Mouse (Mus musculus) thymus, adult 18-20 months (tissue): ENCODE results near the gene Kcmf1.
A peak's percentile ranks its signal among the peaks of the same experiment; 100 is the strongest.
"Not testable (repeated sequence)": the region's sequence is repeated elsewhere in the genome, so short reads cannot be mapped to it uniquely, and the experiment has no call there.

Source experiments
- DNase-seq, 2 experiments: peaks; one replicate each; pipeline ENCODE4 v3.0.0; 2022; ENCODE audit warnings: mixed read lengths in 2 of 2

Gene Kcmf1

DNA sequence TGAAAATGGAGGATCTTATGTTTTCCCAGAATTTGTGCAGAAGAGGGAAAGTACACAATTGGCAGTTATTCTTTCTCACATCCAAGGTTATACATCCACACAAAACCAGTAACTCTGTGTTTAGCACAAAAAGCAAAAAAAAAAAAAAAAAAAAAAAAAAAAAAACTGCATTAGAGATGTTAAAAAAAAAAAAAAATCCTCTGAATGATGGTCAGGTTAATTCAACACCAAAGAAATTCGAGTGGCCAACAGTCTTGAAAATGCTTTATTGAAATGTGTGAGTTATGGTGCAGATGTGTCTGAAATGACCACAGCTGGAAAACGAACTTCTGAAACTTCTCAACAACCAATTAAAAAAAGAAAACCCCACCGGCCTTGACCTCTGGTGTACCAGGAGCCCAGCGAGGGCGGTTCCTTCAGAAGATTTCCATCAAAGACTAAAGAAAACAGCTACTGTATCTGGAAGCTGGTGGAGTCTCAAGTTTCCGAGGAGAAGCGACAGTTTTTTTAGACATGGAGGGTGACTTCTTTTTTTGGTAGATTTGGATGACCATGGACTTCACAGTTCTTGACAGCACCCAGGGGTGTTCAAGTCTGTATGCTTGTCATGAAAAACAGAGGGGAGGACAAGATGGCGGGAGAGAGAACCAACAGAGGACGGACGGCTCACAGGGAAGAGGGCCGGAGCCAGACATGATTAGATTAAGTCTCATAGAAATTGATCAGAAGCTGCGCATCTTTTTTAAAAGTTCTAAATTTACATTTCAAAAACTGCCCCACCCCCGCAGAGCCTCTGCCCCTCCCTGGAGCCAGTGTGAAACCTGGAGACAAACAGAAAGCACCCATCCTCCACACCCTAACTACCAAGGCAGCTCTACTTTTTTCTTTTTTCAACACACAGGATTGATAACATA, 58.7 kb downstream of the Kcmf1 start:
- DNase-seq, result no peak

DNA sequence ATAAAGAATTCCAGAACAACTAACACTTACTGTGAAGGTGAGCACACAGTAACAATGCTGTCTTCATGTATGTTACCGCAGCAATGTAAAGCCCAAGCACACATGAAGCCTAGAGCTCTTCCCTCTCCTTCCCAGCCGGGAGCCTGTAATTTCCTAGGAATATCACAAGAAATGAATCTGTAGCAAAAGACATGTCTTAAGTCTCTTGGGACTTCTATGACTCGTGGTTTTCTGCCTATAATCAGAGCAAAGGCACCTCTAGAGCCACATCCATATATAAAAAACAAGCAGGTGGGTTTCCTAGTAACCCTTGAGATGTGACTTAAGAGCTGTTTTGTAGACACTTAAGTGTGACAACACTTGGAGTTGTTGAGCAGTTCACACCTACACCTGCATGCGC, 62.0 kb downstream of the Kcmf1 start:
- DNase-seq, result no peak

DNA sequence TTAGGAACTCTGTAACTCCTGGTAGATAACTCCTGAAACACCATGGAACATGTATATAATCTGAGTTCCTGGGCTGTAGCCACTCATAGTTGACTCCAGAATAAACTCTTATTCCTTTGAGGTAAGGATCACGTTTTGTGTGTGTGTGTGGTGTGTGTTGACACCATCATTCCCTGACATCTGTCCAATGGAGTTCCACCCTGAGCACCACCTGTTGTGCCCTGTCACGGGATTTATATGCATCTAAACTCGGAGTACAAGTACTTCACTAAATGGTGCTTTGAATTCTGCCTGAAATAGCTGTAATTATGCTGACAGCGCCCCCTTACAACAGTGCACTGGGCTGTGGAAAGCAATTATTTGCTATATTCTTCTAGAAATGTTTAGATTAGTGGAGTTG, 65.3 kb downstream of the Kcmf1 start:
- no peak for DNase-seq

DNA sequence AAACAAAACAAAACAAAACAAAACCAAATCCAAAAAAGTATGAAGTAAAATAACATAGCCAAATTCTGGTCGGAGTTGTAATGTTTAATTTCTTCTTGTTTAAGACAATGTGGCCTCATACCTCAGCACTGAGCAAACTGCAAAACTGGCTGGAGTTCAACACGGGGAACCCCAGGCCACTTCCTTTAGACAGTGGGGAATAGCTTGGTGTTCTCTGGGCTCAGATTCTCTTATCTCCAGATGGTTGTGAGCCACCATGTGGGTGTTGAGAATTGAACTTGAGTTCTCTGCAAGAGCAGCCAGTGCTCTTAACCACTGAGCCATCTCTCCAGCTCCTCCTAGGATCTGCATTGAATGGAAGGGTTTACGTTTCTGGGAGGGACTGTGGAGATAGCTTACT, 67.9 kb downstream of the Kcmf1 start:
- DNase-seq, result no peak

DNA sequence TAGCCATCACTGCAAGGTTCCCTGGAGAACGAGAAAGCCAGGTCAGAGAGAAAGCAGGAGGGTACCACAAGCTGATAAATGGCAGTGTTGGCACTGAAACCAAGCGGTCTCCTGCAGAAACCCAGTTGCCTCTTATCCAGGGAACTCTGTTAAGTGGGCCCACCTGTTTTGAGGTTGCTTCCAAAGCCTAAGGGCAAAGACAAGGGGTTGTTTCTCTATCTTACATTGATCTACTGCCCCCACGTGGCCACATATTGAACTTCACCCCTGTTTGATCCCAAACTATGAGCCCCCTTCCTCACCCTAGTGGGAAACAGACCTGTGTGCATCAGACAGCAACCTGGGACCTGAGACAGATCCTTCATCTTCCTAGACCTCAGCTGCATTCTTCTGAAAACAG, 68.5 kb downstream of the Kcmf1 start:
- DNase-seq, result peak in 1 of 2 experiments; percentile 20

DNA sequence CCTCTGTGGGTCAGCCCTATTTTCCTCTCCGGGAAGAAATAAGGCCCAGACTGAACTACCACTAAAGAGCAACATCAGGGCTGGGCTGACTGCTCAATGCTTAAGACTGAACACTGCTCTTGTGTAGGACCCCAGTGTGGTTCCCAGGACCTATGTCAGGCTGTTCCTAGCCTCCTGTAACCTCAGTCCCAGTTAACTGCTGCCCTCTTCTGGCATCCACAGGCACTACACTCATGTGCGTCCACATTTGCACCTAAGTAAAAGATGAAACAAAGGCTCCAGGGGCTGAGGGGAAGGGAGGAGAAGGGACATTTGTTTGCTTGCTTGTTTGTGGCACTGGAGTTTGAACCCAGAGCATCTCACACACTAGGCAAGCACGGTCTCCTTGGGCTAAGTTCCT, 70.9 kb downstream of the Kcmf1 start:
- no peak for DNase-seq

DNA sequence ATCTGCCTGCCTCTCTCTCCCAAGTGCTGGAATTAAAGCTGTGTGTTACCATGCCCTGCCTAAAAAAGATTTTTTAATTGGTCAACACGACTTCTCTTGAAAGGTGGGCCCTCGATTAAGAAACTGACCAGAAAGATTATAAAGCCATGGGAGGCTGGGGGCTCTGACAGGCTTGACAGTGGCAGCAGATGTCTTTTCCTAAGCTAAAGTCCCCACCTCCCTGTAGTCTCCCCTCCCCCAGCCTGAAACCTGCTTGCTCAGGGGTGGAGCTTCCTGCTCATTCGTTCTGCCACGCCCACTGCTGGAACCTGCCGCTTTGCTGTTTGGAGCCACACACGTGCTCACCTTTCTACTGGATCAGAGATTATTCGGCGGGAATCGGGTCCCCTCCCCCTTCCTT, 71.7 kb downstream of the Kcmf1 start:
- DNase-seq, result not testable (repeated sequence)

DNA sequence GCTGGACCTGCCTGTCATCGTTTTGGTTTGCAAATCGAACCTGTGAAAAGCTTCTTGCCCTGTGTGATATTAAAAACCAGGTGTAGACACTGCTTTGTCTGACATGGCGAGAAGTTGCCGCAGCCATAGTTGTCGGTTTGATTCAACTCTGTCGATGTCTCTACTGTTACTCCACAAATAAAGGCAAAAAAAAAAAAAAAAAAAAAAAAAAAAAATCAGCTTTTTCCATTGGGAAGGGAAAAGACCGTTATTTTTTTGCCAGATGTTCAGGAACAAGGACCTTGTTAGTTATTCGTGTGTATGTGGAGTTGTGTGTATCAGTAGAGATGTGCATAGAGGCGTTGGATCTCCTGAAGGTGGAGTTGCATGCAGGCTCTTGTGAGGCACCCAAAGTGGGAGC, 74.0 kb downstream of the Kcmf1 start:
- DNase-seq, result no peak

DNA sequence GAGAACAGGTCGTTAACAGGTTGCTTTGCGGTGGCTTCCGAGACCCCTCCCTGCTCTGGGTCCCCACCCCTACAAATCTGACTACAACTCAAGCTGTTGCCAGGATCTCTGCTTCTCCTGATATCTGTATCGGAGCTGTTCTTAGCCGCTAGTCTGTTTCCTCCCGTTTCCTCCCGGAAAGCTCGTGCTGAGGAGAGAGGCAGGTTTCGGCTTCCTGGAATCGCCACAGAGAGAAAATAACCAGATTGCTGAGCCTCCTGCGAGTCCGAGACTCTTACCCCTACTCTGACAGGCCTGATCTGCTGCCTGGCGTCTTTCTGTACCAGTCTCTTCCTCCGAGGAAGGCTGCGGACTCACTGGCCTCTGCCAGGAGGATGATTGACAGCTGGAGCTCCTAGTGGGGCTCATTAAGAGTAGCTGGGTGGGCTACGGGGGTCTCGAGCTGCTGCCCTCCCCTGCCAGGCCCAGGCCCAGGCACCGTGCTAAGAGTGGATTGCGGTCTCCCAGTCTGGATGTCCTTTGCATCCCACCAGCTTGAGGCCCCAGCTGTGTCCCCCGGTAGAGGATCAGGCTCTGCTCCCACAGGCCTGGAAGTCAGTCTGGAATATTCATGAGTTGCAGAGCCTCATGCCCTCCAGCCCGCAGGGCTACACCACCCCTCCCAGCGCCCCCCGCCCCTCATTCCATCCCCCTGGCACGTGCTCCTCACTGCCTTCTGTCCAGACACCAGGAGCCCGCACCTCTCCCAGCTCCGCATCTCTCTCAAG, 74.6 kb downstream of the Kcmf1 start:
- no peak for DNase-seq

DNA sequence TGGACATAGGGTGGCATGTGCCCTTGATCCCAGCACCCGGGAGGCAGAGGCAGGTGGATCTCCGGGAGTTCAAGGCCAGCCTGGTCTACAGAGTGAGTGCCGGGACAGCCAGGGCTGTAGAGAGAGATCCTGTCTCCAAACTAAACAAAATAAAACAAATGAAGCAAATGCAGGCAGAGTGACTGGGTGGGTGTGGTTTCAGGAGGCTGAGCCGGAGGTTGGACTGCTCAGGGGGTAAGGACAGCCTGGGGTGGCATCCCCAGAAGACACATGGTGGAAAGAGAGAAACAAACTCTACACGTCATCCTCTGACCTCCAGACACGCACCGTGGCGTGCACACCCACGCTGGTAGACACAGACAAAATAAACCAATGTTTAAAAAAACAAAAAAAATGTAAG, 86.3 kb downstream of the Kcmf1 start:
- DNase-seq, result no peak

DNA sequence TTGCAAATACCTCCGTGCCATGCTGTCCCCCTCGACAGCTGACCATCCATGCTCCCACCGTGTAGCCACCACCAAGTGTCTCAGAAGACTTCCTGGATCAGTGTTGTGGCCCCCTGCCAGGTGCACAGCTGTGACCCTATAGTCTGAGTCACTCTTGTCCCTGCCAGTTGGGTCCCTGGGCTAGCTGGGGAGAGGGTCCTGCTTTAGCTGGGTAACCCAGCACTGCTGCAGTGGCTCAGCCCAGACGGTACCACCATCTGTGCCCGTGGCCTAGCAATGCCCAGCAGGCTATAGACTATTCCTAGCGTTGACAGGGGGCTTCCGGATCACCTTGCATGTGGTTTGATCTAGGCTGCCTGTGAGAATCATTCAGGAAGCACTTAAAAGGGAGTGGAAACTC, 89.5 kb downstream of the Kcmf1 start:
- DNase-seq, result no peak

DNA sequence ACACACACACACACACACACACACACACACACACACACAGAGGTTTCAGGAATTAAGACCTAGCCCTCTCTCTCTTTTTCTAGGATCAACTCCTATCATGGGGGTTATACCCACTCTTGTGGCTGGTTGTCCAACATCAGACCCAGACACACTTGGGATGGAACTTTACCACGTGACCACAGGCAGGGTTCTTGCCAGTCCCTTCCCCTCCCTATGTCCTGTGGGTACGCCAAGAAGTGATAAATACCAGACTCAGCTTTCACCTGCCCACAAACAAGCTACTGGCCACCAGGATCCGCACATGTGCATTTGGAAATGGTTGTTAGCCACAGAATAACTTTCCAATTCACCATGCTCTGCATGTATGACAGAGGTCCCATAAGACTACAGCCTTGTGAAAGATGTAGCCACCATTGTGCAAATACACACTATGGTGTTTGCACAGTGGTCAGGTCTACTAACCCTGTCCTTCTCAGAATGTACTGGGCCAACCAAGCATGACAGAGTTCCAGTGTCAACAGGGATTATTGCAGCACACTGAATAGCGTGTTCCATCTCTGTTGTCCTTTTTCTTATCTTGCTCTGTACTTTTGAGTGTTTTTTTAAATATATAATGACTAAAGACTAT, 90.1 kb downstream of the Kcmf1 start:
- DNase-seq, result no peak

DNA sequence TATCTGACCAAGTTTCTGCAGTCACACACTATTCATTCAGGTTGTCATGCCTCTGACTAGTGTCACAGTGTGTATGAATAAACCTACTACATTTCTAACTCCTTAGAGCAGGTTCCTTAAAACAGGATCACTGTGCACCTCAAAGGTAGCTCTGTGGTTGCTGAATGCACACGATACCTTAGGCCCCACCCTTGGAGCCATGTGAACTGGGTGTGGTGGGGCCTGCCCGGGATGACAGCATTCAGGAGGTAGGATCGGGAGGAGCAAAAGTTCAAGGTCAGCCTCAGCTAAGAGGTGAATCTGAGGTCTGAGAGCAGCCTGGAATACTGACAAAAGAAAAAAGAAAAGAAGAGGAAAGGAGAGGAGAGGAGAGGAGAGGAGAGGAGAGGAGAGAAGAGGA, 91.4 kb downstream of the Kcmf1 start:
- DNase-seq, result no peak

DNA sequence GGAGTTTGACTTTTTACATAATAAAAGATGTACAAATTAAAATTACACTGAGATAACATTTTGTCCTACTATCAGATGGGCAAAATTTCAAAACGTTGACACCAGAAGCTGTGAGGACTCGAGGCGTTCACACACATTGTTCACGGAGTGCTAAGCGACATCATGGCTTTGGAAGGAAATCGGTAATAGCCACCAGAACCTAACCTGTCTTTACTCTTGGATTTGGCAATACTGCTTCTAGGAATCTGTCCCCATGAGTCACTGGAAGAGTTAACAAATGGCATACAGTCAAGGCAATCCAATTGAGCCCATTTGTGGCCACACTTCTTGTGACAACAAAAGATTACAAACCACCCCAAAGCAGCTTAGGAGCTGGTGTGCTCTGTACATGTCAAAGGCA, 96.1 kb downstream of the Kcmf1 start:
- no peak for DNase-seq

DNA sequence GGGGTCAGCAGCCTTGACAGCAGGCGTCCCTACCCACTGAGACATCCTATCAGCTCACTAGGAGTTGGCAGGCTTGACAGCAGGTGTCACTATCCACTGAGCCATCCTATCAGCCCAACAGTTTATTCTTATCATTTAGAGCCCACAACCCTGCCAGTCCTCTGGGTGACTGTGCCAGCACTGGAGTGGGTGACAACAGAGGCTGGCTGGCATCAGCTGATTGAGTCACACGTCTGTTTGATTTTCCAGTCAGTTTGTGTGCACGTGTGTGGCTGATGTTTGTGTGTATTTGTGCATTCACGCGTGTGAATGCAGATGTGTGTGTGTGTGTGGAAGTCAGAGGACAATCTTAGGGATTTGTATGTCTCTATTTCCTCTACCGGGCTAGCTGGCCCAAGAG, 97.7 kb downstream of the Kcmf1 start:
- no peak for DNase-seq

DNA sequence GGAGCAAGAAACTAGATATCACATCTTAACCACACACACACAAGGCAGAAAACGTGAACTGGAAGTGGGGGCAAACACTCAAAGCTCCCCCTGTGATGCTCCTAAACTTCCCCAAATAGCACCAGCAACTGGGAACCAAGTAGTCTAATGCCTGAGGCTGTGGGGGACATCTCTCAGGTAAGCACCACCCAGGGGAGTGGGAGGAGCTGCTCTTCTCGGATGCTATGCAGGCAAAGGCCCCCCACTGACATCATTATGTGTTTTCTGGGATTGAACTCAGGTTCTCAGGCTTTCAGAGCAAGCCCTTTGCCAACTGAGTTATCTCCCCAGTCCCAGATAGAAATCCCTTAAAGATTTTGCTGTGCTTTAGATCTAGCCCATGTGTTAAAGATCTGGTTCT, 99.1 kb downstream of the Kcmf1 start:
- DNase-seq, result no peak

DNA sequence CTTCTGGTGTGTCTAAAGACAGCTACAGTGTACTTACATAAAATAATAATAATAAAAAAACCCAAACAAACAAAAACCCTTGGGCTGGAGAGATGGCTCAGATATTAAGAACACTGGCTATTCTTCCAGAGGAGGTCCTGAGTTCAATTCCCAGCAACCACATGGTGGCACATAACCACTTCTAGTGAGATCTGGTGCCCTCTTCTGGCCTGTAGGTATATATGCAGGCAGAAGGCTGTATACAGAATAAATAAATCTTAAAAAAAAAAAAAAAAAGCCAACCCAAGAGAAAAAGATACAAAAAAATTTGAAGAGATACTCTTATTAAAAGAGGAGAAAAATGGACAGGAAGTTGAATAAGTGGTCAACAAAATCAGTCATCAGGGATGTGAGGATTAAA, 102.0 kb downstream of the Kcmf1 start:
- no peak for DNase-seq

DNA sequence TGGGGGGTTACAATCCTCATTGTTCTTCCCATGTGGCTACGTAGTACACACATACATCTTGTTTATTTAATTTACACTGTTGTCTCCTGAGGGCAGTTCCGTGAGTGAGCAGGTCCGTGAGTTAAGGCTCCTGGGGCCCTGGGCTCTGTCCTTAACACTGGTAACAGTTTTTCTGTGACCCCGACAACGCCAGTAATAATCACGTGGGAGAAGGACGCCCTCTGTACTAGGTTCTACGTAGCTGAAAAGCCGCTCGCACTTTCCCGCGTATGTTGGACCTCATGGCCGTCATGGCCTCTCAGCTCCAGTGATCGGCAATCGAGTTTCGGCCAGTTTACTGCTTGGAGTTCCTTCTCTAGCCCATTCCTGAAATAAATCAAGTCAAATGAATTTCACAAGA, 104.3 kb downstream of the Kcmf1 start:
- DNase-seq, result no peak

DNA sequence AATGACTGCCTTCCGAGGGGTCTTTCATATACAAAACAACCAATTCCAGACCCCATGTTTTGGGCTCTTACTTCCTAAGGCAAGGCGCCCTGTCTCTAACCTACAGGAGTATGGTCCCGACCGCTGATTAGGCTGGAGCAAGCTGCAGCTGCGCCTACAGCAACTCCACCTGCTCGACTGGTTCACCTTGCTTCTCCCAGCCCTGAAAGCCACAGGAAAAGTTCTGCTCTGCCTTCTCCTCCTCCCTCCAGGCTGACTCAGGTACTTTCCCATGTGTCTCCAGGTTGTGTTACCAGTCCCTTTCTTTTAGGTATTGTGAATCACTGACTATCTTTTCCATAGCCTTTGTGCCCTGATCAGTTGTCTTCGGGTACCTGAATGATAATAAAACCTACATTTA, 104.9 kb downstream of the Kcmf1 start:
- DNase-seq, result no peak

DNA sequence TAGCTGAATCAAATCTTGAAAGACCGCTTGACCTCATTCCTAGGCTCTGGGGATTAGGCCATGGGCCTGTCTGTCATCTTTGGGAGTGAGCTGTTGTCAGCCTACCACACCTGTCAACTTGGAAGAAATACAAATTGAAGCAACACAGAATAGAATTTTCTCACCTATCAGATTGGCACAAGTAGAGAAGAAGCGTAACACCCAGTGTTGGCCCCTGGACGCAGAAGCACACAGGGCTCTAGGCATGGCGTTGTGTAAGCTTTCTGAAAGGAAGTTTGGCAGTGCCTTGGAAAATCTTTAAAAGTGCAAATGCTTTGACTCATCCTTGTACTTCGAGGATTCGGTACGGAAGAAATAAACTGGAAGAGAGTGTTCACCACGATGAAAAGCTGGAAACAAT, 107.1 kb downstream of the Kcmf1 start:
- DNase-seq, result no peak
